Mouse (Mus musculus) midbrain, embryonic 16.5 days (tissue): ENCODE measurements at regions not wholly inside any gene's neighbourhood (a gene's known extent, or its start where the extent isn't known, plus 50 kb on each side); places are given as distances from the start of the nearest gene placed in this dataset.

Experiments used
- ATAC-seq: fragments of 200-750 bp; cut with Nextera tagmentation; 2 replicates; pipeline ENCODE4 v1.8.0; 2017; ENCODE audit warnings: moderate TSS enrichment
- H3K27ac ChIP-seq: fragments of 300-500 bp; sonication (generic); 2 replicates; pipeline ENCODE4 v1.5.1; 2014; ENCODE audit warnings: mild to moderate bottlenecking, low read length, mixed read lengths
- H3K27me3 ChIP-seq: fragments of 300-500 bp; sonication (generic); 2 replicates; pipeline ENCODE4 v1.6.1; 2014; ENCODE audit warnings: low read depth, low read length, mixed read lengths; ENCODE audit not compliant: control insufficient read depth, insufficient read depth
- H3K36me3 ChIP-seq: fragments of 300-500 bp; sonication (generic); 2 replicates; pipeline ENCODE4 v1.6.1; 2014; ENCODE audit warnings: mild to moderate bottlenecking, low read length, moderate library complexity, mixed read lengths; ENCODE audit not compliant: control insufficient read depth, insufficient read depth
- H3K4me1 ChIP-seq: fragments of 300-500 bp; sonication (generic); 2 replicates; pipeline ENCODE4 v1.6.1; 2014; ENCODE audit warnings: mild to moderate bottlenecking, low read length, mixed read lengths; ENCODE audit not compliant: control insufficient read depth, insufficient read depth
- H3K4me2 ChIP-seq: fragments of 300-500 bp; sonication (generic); 2 replicates; pipeline ENCODE4 v1.6.1; 2014; ENCODE audit warnings: mild to moderate bottlenecking, low read length, mixed read lengths
- H3K4me3 ChIP-seq: fragments of 300-500 bp; sonication (generic); 2 replicates; pipeline ENCODE4 v1.5.1; 2014; ENCODE audit warnings: low read depth, mild to moderate bottlenecking, low read length, moderate library complexity, mixed read lengths
- H3K9ac ChIP-seq: fragments of 300-500 bp; sonication (generic); 2 replicates; pipeline ENCODE4 v1.6.1; 2014; ENCODE audit warnings: low read depth, low read length, mixed read lengths
- H3K9me3 ChIP-seq: fragments of 300-500 bp; sonication (generic); replicated peaks from 2 replicates; pipeline ENCODE4 v1.6.1; 2014; ENCODE audit warnings: mild to moderate bottlenecking, low read length, mixed read lengths; ENCODE audit not compliant: control insufficient read depth, poor library complexity, severe bottlenecking
- WGBS: fragments of 180-500 bp; shearing (Covaris S2); extraction: QIAGEN DNeasy Blood & Tissue Kit; methylation state at CpG from one replicate; pipeline ENCODE4 v1.1.7; 2014; 5-methylcytosine and 5-hydroxymethylcytosine counted together

- no peak overlapping the region for H3K4me3 ChIP-seq
- H3K9me3 ChIP-seq: no peaks in the 10 kb centered on the region
- no peak overlapping the region for H3K4me2 ChIP-seq
- no peaks in the 10 kb centered on the region for H3K36me3 ChIP-seq
- H3K4me1 ChIP-seq: peaks cover 2% of the 10 kb centered on the region; the same call in 1 of the 2 replicates
- H3K27ac ChIP-seq: no peak overlapping the region
- 67% methylated on average over 10 of the region's 10 CpGs for whole genome bisulfite sequencing
- H3K27me3 ChIP-seq: no peaks in the 10 kb centered on the region
- H3K9ac ChIP-seq: no peak overlapping the region
- ATAC-seq: no peak
These were observed 60.4 kb upstream of the Cd83 start for GRCm38 (mm10) chr13:43724161-43724560.

- Histone ChIP-seq H3K27me3 (no peaks in the 10 kb centered on the region), H3K36me3 (no peaks in the 10 kb centered on the region), H3K9me3 (no peaks in the 10 kb centered on the region), H3K4me1 (peaks cover 2% of the 10 kb centered on the region; the same call in 1 of the 2 replicates), H3K9ac (no peak overlapping the region), H3K4me3 (no peak overlapping the region), H3K4me2 (no peak overlapping the region), H3K27ac (no peak overlapping the region)
- ATAC-seq: no peak
- 26% methylated on average over 7 of the region's 7 CpGs for WGBS
These were observed 58.9 kb upstream of the Cd83 start for GRCm38 (mm10) chr13:43725698-43726097.

- no peaks in the 10 kb centered on the region for H3K9me3 ChIP-seq
- WGBS: 70% methylated on average over 13 of the region's 13 CpGs
- ATAC-seq: 0 out of 2 replicates have a peak, but pooled peaks have one; percentile 21
These were observed 57.7 kb upstream of the Cd83 start for GRCm38 (mm10) chr13:43726895-43727341.

GRCm38 (mm10) chr13:43729617-43730016 is 55.0 kb upstream of the Cd83 start:
- Histone ChIP-seq H3K27ac (no peak overlapping the region), H3K9me3 (no peaks in the 10 kb centered on the region), H3K4me2 (no peak overlapping the region), H3K4me1 (peaks cover 4% of the 10 kb centered on the region; the same call in 1 of the 2 replicates), H3K36me3 (no peaks in the 10 kb centered on the region), H3K4me3 (no peak overlapping the region), H3K9ac (no peak overlapping the region), H3K27me3 (no peaks in the 10 kb centered on the region)
- ATAC-seq: no peak
- 87% methylated on average over 11 of the region's 11 CpGs for WGBS

More at GRCm38 (mm10) chr13:43726895-43727341, 57.7 kb upstream of the Cd83 start:
- Histone ChIP-seq H3K4me3 (no peak overlapping the region), H3K36me3 (no peaks in the 10 kb centered on the region), H3K27me3 (no peaks in the 10 kb centered on the region), H3K4me2 (no peak overlapping the region), H3K9ac (no peak overlapping the region), H3K4me1 (peaks cover 2% of the 10 kb centered on the region; the same call in 1 of the 2 replicates), H3K27ac (no peak overlapping the region)

- WGBS: 59% methylated on average over 10 of the region's 10 CpGs
- Histone ChIP-seq H3K27ac (no peak overlapping the region), H3K9ac (no peak overlapping the region), H3K9me3 (0 out of 2 replicates have a peak, but pooled peaks cover 2% of the 10 kb centered on the region), H3K36me3 (no peaks in the 10 kb centered on the region), H3K4me2 (no peak overlapping the region), H3K27me3 (no peaks in the 10 kb centered on the region), H3K4me3 (no peak overlapping the region), H3K4me1 (0 out of 2 replicates have a peak, but pooled peaks cover 3% of the 10 kb centered on the region)
- no peak for ATAC-seq
These were observed 51.5 kb upstream of the Cd83 start for GRCm38 (mm10) chr13:43733061-43733460.

- WGBS: 61% methylated on average over 14 of the region's 14 CpGs
- no peak overlapping the region for H3K4me2 ChIP-seq
- no peak overlapping the region for H3K4me3 ChIP-seq
- H3K27ac ChIP-seq: no peak overlapping the region
- no peak overlapping the region for H3K9ac ChIP-seq
- no peak for ATAC-seq
- H3K36me3 ChIP-seq: no peaks in the 10 kb centered on the region
- H3K27me3 ChIP-seq: no peaks in the 10 kb centered on the region
- H3K9me3 ChIP-seq: 0 out of 2 replicates have a peak, but pooled peaks cover 2% of the 10 kb centered on the region
- 0 out of 2 replicates have a peak, but pooled peaks cover 3% of the 10 kb centered on the region for H3K4me1 ChIP-seq
These were observed 49.9 kb upstream of the Cd83 start for GRCm38 (mm10) chr13:43734641-43735040.
